Mouse (Mus musculus): ENCODE measurements around the gene Disp3. TPM values are rescaled to one million over a fixed set of nuclear protein-coding genes. Genes with fewer than 3 reads are reported as not detected.

Gene Disp3
- total and polyA plus RNA-seq, 2 experiments from 2014 or later = 7.8 to 25.1 TPM

DNA sequence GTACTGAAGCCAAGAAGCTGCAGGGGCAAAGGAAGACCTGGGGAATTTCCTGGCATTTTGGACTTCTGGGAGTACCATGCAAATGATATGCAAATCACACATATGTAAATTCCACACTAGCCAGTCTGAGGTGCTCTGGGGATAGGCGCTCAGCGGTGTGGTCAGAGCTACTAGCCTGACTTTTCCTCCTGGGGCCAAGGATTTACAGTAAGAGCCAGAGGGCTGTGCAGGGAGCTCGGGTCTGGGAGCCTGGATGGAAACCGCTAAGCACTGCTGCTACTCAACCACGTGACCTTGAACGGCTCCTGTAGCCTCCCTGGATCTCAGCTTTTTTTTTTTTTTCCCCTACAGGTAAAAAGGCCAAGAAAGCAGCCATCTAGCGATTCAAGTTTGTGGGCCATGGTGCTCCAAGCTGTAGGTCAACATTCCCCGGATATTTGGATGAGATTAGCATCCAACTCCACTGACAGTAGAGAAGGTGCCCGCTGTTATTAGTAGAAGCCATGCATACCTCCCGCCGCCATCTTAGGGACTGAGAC is 95.0 kb downstream of the Disp3 start:
- H3K27ac ChIP-seq (ENCODE audit: low read depth, low read length) = no peak overlapping the region
- no peaks in the 10 kb centered on the region for H3K4me1 ChIP-seq (ENCODE audit: insufficient read depth, low read length)
- H3K4me2 ChIP-seq (ENCODE audit: low read depth, low read length, poor library complexity, severe bottlenecking) = no peak overlapping the region
- DNase-seq (ENCODE audit: low spot score) (no peak), ATAC-seq (ENCODE audit: low FRiP score) (no peak)
- TF ChIP-seq CTCF (IDR thresholded peaks at IDR 0.05) = no peak
- 31% methylated on average over 11 of the region's 11 CpGs for WGBS
- H3K9ac ChIP-seq (replicated peaks; ENCODE audit: low read length, poor library complexity, severe bottlenecking) = no peak overlapping the region
- H3K36me3 ChIP-seq (ENCODE audit: insufficient read depth, low read length) = no peaks in the 10 kb centered on the region
- H3K9me3 ChIP-seq (ENCODE audit: low read length) = no peaks in the 10 kb centered on the region
- H3K27me3 ChIP-seq (ENCODE audit: insufficient read depth, low read length) = no peaks in the 10 kb centered on the region
- no peak overlapping the region for H3K4me3 ChIP-seq (ENCODE audit: low read depth, low read length)

Other genes starting within 250 kb of the Disp3 start
- gene Clcn6, start 249.1 kb downstream of the Disp3 start, total RNA-seq (2014; rRNA removed) = 58.2 and 64.9 TPM in 2 replicates
- gene Clcn6, start 249.1 kb downstream of the Disp3 start, polyA plus RNA-seq (2015; fragmentation: Nextera tagmentation; extraction: Ambion mirVana) = 26.1 and 26.5 TPM in 2 replicates
- 34.4 and 51.1 TPM in 2 replicates for gene Mthfr, start 248.9 kb downstream of the Disp3 start, total RNA-seq (2014; rRNA removed)
- 10.1 and 12.4 TPM in 2 replicates for gene Mthfr, start 248.9 kb downstream of the Disp3 start, polyA plus RNA-seq (2015; fragmentation: Nextera tagmentation; extraction: Ambion mirVana)
- gene Agtrap, start 199.9 kb downstream of the Disp3 start, total RNA-seq (2014; rRNA removed) = 6.6 and 7.5 TPM in 2 replicates
- gene Agtrap, start 199.9 kb downstream of the Disp3 start, polyA plus RNA-seq (2015; fragmentation: Nextera tagmentation; extraction: Ambion mirVana) = 7.4 and 8.6 TPM in 2 replicates
- gene Mad2l2, start 157.6 kb downstream of the Disp3 start, total RNA-seq (2014; rRNA removed) = 42.0 and 51.7 TPM in 2 replicates
- gene Mad2l2, start 157.6 kb downstream of the Disp3 start, polyA plus RNA-seq (2015; fragmentation: Nextera tagmentation; extraction: Ambion mirVana) = 84.0 and 89.1 TPM in 2 replicates
- 23.9 and 29.5 TPM in 2 replicates for gene Draxin, start 157.3 kb downstream of the Disp3 start, total RNA-seq (2014; rRNA removed)
- 4.3 and 5.0 TPM in 2 replicates for gene Draxin, start 157.3 kb downstream of the Disp3 start, polyA plus RNA-seq (2015; fragmentation: Nextera tagmentation; extraction: Ambion mirVana)
- 23.4 and 27.7 TPM in 2 replicates for gene Fbxo6, start 135.8 kb downstream of the Disp3 start, total RNA-seq (2014; rRNA removed)
- gene Fbxo6, start 135.8 kb downstream of the Disp3 start, polyA plus RNA-seq (2015; fragmentation: Nextera tagmentation; extraction: Ambion mirVana) = 23.6 and 25.8 TPM in 2 replicates
- gene Fbxo44, start 127.5 kb downstream of the Disp3 start, total RNA-seq (2014; rRNA removed) = 169 and 189 TPM in 2 replicates
- 107 and 116 TPM in 2 replicates for gene Fbxo44, start 127.5 kb downstream of the Disp3 start, polyA plus RNA-seq (2015; fragmentation: Nextera tagmentation; extraction: Ambion mirVana)
- 13.5 and 17.5 TPM in 2 replicates for gene Fbxo2, start 127.3 kb downstream of the Disp3 start, total RNA-seq (2014; rRNA removed)
- gene Fbxo2, start 127.3 kb downstream of the Disp3 start, polyA plus RNA-seq (2015; fragmentation: Nextera tagmentation; extraction: Ambion mirVana) = 17.0 and 18.1 TPM in 2 replicates
- gene Ubiad1, start 156.8 kb upstream of the Disp3 start, total RNA-seq (2014; rRNA removed) = 16.0 and 19.8 TPM in 2 replicates
- gene Ubiad1, start 156.8 kb upstream of the Disp3 start, polyA plus RNA-seq (2015; fragmentation: Nextera tagmentation; extraction: Ambion mirVana) = 12.7 and 14.6 TPM in 2 replicates
- 54.5 and 59.6 TPM in 2 replicates for gene Mtor, start 160.6 kb upstream of the Disp3 start, total RNA-seq (2014; rRNA removed)
- gene Mtor, start 160.6 kb upstream of the Disp3 start, polyA plus RNA-seq (2015; fragmentation: Nextera tagmentation; extraction: Ambion mirVana) = 24.3 and 27.8 TPM in 2 replicates
- 0.09 and 0.11 TPM in 2 replicates for gene Angptl7, start 212.5 kb upstream of the Disp3 start, total RNA-seq (2014; rRNA removed)
- 0.25 and 0.36 TPM in 2 replicates for gene Angptl7, start 212.5 kb upstream of the Disp3 start, polyA plus RNA-seq (2015; fragmentation: Nextera tagmentation; extraction: Ambion mirVana)